Mouse (Mus musculus) embryonic fibroblast, embryonic 13.5 days (primary cell): ENCODE measurements around the gene Echdc3.

Experiments
- CTCF ChIP-seq: IDR thresholded peaks from 2 replicates; pipeline ENCODE4 v1.5.1; 2011; ENCODE audit warnings: mild to moderate bottlenecking, control low read depth, low read length, moderate library complexity, borderline replicate concordance; ENCODE audit not compliant: insufficient read depth
- POLR2A ChIP-seq: IDR thresholded peaks from 2 replicates; pipeline ENCODE4 v1.6.1; 2011; ENCODE audit warnings: low read depth, mild to moderate bottlenecking, control low read depth, low read length, moderate library complexity

DNA sequence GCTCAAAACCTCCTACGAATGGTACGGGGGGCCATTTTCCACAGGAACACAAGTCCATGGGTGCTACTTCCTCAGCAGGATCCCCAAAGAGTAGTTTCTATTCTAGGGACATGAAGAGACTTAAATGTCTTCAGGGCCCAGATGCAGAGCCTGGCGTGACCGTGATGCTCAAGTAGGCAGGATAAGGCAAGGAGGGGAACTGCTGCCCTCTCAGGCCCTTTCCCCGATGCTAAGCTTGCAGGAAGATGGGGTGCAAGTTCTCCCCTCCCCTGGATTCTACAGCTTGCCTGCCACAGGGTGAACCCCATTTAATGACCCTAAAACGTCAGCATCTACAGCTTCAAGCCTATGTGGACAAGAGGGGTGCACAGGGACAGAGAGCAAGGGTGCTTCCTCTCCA is 22.8 kb downstream of the Echdc3 start:
- TF ChIP-seq POLR2A (no peak), CTCF (no peak)
